Mouse (Mus musculus) cortical plate, adult 2 months (tissue): Measurements from ENCODE around the gene Slc35e3.
"Not testable (repeated sequence)": the region's sequence is repeated elsewhere in the genome, so short reads cannot be mapped to it uniquely, and the experiment has no call there.

Source experiments
- CTCF ChIP-seq: fragments of 200-500 bp; IDR thresholded peaks from 2 replicates; pipeline ENCODE4 v1.5.1; 2011; ENCODE audit warnings: mild to moderate bottlenecking, control low read depth, low read length; ENCODE audit not compliant: insufficient read depth; ENCODE audit errors: extremely low read depth
- POLR2A ChIP-seq: fragments of 200-500 bp; IDR thresholded peaks from 2 replicates; pipeline ENCODE4 v1.6.1; 2011; ENCODE audit warnings: mild to moderate bottlenecking, low read length, control low read depth; ENCODE audit not compliant: insufficient read depth; ENCODE audit errors: extremely low read depth

GRCm38 (mm10) chr10:117733626-117734025 lies 12.5 kb downstream of the Slc35e3 start:
- TF ChIP-seq CTCF, POLR2A: not testable (repeated sequence)
